Mouse (Mus musculus): ENCODE measurements around the gene Lama1. TPM values are rescaled to one million over a fixed set of nuclear protein-coding genes. Genes with fewer than 3 reads are reported as not detected.
"Not testable (repeated sequence)": the region's sequence is repeated elsewhere in the genome, so short reads cannot be mapped to it uniquely, and the experiment has no call there.

The Lama1 gene
- polyA plus RNA-seq, 1 experiment, result not detected

DNA sequence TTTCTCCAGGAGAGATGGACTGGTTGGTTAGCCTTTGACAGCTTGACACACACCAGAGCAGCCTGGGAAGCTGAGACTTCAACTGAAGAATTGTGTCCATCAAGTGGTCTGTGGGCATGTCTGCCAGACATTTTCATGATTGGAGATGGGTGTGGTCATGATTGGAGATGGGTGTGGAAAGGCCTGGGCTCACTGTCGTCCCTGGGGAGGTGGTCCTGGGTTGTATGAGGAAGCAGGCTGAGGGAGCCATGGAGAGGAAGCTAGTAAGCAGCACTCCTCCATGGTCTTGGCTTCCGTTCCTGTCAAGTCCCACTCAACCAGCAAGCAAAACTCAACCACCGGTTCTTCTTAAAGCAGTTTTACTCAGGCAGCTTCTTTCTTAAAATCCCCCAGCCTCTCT is 130.4 kb downstream of the Lama1 start:
- Histone ChIP-seq H3K4me3 (replicated peaks; ENCODE audit: control insufficient read depth, low read depth, low read length) (no peak overlapping the region), H3K27ac (ENCODE audit: control insufficient read depth, insufficient read depth, low read depth, low read length, poor library complexity) (no peak overlapping the region), H3K4me1 (ENCODE audit: control insufficient read depth, insufficient read depth, low read length) (no peaks in the 10 kb centered on the region)
- WGBS, result 81% methylated on average over 3 of the region's 3 CpGs
- TF ChIP-seq POLR2A (IDR thresholded peaks at IDR 0.05; ENCODE audit: borderline replicate concordance, control insufficient read depth, low read depth, low read length) (no peak), CTCF (IDR thresholded peaks at IDR 0.05; ENCODE audit: control insufficient read depth, insufficient read depth, low read length) (no peak)

GRCm38 (mm10) chr17:67836146-67836895 is 139.3 kb downstream of the Lama1 start:
- no peak for TF ChIP-seq CTCF (IDR thresholded peaks at IDR 0.05; ENCODE audit: control insufficient read depth, insufficient read depth, low read length)
- no peak for TF ChIP-seq POLR2A (IDR thresholded peaks at IDR 0.05; ENCODE audit: borderline replicate concordance, control insufficient read depth, low read depth, low read length)
- no peak overlapping the region for H3K4me3 ChIP-seq (replicated peaks; ENCODE audit: control insufficient read depth, low read depth, low read length)
- no peak overlapping the region for H3K27ac ChIP-seq (ENCODE audit: control insufficient read depth, insufficient read depth, low read depth, low read length, poor library complexity)
- 86% methylated on average over 20 of the region's 20 CpGs for WGBS
- no peaks in the 10 kb centered on the region for H3K4me1 ChIP-seq (ENCODE audit: control insufficient read depth, insufficient read depth, low read length)

- no peak overlapping the region for H3K4me3 ChIP-seq (replicated peaks; ENCODE audit: control insufficient read depth, low read depth, low read length)
- 57% methylated on average over 17 of the region's 17 CpGs for WGBS
- no peaks in the 10 kb centered on the region for H3K4me1 ChIP-seq (ENCODE audit: control insufficient read depth, insufficient read depth, low read length)
- H3K27ac ChIP-seq (ENCODE audit: control insufficient read depth, insufficient read depth, low read depth, low read length, poor library complexity), result no peak overlapping the region
- no peak for TF ChIP-seq POLR2A (IDR thresholded peaks at IDR 0.05; ENCODE audit: borderline replicate concordance, control insufficient read depth, low read depth, low read length)
- TF ChIP-seq CTCF (IDR thresholded peaks at IDR 0.05; ENCODE audit: control insufficient read depth, insufficient read depth, low read length), result peak; percentile 28
Observed at GRCm38 (mm10) chr17:67837351-67838090, 140.5 kb downstream of the Lama1 start.

GRCm38 (mm10) chr17:67838948-67839347 is 141.9 kb downstream of the Lama1 start:
- no peak for TF ChIP-seq POLR2A (IDR thresholded peaks at IDR 0.05; ENCODE audit: borderline replicate concordance, control insufficient read depth, low read depth, low read length)
- TF ChIP-seq CTCF (IDR thresholded peaks at IDR 0.05; ENCODE audit: control insufficient read depth, insufficient read depth, low read length), result no peak
- 64% methylated on average over 13 of the region's 13 CpGs for WGBS
- Histone ChIP-seq H3K4me1 (ENCODE audit: control insufficient read depth, insufficient read depth, low read length) (no peaks in the 10 kb centered on the region), H3K27ac (ENCODE audit: control insufficient read depth, insufficient read depth, low read depth, low read length, poor library complexity) (no peak overlapping the region), H3K4me3 (replicated peaks; ENCODE audit: control insufficient read depth, low read depth, low read length) (no peak overlapping the region)

GRCm38 (mm10) chr17:67841494-67841893 is 144.4 kb downstream of the Lama1 start:
- 85% methylated on average over 2 of the region's 2 CpGs for WGBS
- not testable (repeated sequence) for H3K27ac ChIP-seq (ENCODE audit: control insufficient read depth, insufficient read depth, low read depth, low read length, poor library complexity); H3K4me3 ChIP-seq (replicated peaks; ENCODE audit: control insufficient read depth, low read depth, low read length); H3K4me1 ChIP-seq (ENCODE audit: control insufficient read depth, insufficient read depth, low read length)
- TF ChIP-seq CTCF (IDR thresholded peaks at IDR 0.05; ENCODE audit: control insufficient read depth, insufficient read depth, low read length), result peak; percentile 10; the same call in 1 of the 2 replicates

DNA sequence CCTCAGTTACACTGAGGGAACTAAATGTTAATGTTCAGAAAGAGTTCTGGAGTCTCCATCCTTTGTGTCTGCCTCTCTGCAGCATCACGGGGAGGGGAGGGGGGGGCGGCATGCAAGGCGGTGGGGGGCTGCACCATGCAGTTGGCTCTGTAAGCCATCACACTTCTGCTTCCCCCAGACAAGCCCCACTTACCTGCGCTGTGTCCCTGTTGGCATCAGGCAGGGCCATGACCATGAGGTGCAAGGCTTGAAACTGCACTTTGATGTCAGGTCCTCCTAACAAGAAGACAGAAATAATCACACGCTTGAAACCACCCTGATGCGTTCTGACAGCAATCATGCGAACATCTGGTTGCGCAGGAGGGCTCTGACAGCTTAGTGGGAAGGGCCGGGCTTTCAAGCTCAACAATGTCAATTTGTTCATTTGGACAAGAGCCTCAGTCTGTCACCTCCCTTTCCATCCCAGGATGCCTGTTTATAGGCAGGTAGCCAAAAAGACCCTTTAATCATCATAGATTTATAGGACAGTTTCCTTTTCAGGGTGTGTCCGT is 164.1 kb downstream of the Lama1 start:
- no peak overlapping the region for H3K27ac ChIP-seq (ENCODE audit: control insufficient read depth, insufficient read depth, low read depth, low read length, poor library complexity)
- H3K4me1 ChIP-seq (ENCODE audit: control insufficient read depth, insufficient read depth, low read length), result no peaks in the 10 kb centered on the region
- 84% methylated on average over 10 of the region's 10 CpGs for WGBS
- no peak overlapping the region for H3K4me3 ChIP-seq (replicated peaks; ENCODE audit: control insufficient read depth, low read depth, low read length)
- TF ChIP-seq CTCF (IDR thresholded peaks at IDR 0.05; ENCODE audit: control insufficient read depth, insufficient read depth, low read length) (no peak), POLR2A (IDR thresholded peaks at IDR 0.05; ENCODE audit: borderline replicate concordance, control insufficient read depth, low read depth, low read length) (no peak)

DNA sequence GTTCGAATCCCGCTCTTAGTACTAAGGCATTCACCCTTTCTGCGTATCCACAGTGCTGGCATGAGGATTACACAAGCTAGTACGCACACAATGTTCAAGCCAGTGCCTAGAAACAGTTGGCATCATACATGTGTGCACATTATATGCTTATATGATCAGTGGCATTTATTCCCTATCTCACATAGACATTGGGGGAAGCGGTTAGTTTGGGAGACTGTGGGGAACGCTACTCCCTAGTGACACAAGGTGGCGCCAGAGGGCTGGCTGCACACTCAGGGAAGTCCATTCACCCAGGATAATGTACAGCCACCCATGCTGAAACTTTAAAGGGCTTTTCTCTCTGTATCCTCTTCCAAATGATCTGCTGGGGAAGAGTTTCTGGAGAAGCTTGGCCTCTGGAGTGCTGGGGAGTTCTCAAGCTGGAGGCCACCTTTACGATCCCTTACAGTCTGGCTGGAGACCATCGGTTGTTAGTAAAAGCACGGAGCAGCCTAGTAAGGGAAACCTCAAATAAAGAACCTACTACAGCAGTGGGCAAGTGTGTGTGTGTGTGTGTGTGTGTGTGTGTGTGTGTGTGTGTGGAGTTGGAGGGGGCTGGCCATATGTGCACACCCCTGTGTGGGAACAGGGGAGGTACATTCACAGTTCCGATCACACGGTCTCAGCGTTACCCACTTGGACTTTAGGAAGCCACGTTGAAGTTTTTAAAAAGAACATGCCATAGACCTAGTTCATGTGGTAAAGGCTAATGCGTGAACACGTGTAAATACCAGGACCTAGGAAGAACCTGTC is 164.9 kb downstream of the Lama1 start:
- TF ChIP-seq CTCF (IDR thresholded peaks at IDR 0.05; ENCODE audit: control insufficient read depth, insufficient read depth, low read length) (peak; percentile 80), POLR2A (IDR thresholded peaks at IDR 0.05; ENCODE audit: borderline replicate concordance, control insufficient read depth, low read depth, low read length) (no peak)

DNA sequence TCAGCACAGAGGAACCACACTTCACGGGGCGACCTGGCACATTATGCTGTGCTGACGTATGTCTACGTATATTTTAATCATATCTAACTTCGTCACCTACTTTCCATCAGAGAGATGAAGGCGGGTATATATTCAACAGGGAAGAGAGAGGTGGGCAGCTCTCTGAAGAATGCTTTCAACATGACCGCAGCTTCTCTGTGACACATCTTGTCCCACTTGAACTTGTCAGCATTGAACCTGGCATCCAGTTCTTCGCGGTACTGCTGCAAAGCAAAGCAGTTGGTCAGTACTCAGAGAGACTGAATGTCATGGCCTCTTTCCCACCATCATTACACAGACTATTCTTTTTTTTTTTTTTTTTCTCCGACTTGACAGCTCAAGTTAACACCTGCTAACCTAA is 167.3 kb downstream of the Lama1 start:
- TF ChIP-seq POLR2A (IDR thresholded peaks at IDR 0.05; ENCODE audit: borderline replicate concordance, control insufficient read depth, low read depth, low read length), result no peak
- no peak for TF ChIP-seq CTCF (IDR thresholded peaks at IDR 0.05; ENCODE audit: control insufficient read depth, insufficient read depth, low read length)
- WGBS, result 87% methylated on average over 10 of the region's 10 CpGs
- Histone ChIP-seq H3K27ac (ENCODE audit: control insufficient read depth, insufficient read depth, low read depth, low read length, poor library complexity) (no peak overlapping the region), H3K4me3 (replicated peaks; ENCODE audit: control insufficient read depth, low read depth, low read length) (no peak overlapping the region), H3K4me1 (ENCODE audit: control insufficient read depth, insufficient read depth, low read length) (no peaks in the 10 kb centered on the region)

More for the DNA sequence above, 164.9 kb downstream of the Lama1 start:
- Histone ChIP-seq H3K27ac (ENCODE audit: control insufficient read depth, insufficient read depth, low read depth, low read length, poor library complexity) (no peak overlapping the region), H3K4me3 (replicated peaks; ENCODE audit: control insufficient read depth, low read depth, low read length) (no peak overlapping the region), H3K4me1 (ENCODE audit: control insufficient read depth, insufficient read depth, low read length) (no peaks in the 10 kb centered on the region)
- 77% methylated on average over 16 of the region's 16 CpGs for WGBS
